Mouse (Mus musculus): ENCODE results near the gene Atg9b.
"Not testable (repeated sequence)": the region's sequence is repeated elsewhere in the genome, so short reads cannot be mapped to it uniquely, and the experiment has no call there.

Gene Atg9b

DNA sequence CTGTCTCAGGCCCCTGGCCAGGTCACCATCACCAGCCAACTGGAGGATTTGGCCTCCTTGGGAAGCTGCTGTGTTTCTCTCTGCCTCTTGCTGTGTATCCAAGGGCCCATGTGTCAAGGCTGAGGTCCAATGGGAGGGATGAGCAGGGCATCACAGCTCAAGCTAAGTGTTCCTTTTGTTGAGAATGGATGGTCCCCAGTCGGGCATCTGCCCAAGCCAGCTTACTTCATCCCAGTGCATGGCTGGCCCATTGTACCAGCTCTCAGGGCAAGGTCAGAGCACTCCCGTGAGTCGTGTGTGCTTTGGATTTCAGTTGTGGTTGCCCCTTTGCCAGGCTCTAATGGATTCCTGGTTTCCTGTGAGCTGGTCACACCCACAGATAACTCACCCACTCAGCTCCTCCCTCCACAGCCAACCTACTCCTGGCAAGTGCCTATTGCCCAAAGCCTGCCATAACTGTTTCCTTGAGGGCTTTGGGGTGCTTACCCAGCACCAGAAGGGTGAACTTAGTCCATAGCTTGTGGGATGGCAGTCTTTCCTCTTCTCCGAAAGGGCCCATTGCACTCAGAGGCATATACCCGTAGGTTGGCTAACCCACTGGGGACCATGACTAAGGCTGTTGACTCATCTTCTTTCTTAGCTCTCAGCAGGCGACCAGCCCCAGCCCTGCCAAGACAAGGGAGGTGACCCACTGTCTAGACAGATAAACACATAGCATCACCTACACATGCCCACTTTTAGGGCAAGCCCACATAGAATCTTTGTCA is 12.8 kb upstream of the Atg9b start:
- no peak for DNase-seq (ENCODE audit: low spot score)

- no peak for DNase-seq (ENCODE audit: low spot score)
Observed at GRCm38 (mm10) chr5:24401969-24402368, 10.0 kb upstream of the Atg9b start.

DNA sequence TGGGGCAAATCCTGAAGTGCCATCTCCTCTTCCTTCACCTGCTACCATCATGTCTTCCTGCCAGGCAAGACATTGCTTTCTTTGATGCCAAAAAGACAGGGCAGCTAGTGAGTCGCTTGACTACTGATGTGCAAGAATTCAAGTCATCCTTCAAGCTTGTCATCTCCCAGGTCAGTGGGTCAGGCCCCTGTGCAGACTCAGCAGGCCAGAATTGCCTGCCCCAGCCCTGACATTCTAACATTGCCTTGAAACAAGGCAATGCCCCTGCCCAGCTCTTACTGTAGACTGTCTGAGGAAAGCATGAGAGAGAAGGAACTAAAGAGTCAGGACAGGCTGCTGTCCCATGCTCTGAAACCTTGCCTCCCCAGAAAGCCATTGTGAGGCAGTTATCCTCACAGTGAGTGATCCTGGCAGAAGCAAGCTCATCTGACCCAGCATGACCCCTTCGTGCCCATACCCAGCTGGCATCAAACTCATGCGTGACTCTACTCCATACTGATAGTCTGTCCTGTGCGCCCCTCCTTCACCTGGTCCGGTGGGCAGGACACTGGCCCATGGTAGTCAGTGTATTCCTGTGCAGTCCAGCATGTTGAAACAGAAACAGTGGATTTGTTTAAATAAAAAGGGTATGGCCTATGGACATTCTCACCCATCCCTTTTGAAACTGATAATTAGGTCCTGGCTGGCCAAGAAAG is 9.1 kb upstream of the Atg9b start:
- DNase-seq (ENCODE audit: low spot score) = no peak

DNA sequence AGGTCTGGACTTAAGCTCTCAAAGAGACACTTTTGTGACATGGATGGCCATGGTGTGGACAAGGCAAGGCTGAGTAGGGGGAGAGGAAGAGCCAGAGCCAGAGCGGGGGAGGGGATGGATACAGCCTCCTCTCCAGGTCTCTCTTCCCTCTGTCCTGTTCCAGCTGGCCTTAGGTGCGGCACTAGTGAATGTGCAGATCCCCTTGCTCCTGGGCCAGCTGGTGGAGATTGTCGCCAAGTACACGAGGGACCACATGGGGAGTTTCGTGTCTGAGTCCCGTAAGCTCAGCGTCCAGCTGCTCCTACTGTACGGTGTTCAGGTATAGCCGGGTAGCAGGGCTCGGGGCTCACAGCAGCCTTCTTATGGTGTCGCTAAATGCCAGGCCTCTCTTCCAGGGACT is 8.4 kb upstream of the Atg9b start:
- DNase-seq (ENCODE audit: low spot score) = no peak

DNA sequence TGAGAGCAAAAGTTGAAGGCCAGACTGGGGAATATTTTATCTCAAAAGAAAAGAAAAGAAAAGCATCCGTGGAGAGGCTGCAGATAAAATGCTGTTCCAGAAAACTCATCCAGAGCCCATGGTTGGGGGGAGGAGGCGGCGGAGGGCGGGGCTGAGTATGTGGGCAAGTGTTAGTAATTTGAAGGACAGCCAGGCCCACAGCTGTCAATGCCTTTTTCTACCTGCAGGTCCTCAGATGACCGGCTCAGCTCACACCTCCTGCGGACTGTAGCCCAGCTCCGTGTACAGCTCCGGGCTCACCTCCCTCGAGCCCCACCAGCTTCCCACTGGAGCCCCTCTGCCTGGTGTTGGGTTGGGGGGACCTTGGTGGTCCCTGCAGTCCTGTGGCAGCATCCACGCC is 7.7 kb upstream of the Atg9b start:
- no peak for DNase-seq (ENCODE audit: low spot score)

DNA sequence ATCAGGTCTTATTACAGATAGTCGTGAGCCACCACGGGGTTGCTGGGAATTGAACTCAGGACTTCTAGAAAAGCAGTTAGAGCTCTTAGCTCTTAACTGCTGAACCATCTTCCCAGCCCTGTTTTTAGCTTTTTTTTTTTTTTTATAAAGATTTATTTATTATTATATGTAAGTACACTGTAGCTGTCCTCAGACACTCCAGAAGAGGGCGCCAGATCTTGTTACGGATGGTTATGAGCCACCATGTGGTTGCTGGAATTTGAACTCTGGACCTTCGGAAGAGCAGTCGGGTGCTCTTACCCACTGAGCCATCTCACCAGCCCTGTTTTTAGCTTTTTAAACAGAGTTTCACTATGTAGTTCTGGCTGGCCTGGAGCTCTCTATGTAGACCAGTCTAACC is 4.3 kb upstream of the Atg9b start:
- not testable (repeated sequence) for DNase-seq (ENCODE audit: low spot score)

- DNase-seq (ENCODE audit: low spot score) = peak; percentile 95
Observed at GRCm38 (mm10) chr5:24394165-24394894, 2.4 kb upstream of the Atg9b start.

GRCm38 (mm10) chr5:24393392-24393997 is 1.6 kb upstream of the Atg9b start, which contains the start of gene Abcb8:
Gene Abcb8 (plus strand): TSS chr5:24393663.
- peak; percentile 92 for DNase-seq (ENCODE audit: low spot score)

GRCm38 (mm10) chr5:24392724-24393123 is 781 bp upstream of the Atg9b start:
- no peak for DNase-seq (ENCODE audit: low spot score)

DNA sequence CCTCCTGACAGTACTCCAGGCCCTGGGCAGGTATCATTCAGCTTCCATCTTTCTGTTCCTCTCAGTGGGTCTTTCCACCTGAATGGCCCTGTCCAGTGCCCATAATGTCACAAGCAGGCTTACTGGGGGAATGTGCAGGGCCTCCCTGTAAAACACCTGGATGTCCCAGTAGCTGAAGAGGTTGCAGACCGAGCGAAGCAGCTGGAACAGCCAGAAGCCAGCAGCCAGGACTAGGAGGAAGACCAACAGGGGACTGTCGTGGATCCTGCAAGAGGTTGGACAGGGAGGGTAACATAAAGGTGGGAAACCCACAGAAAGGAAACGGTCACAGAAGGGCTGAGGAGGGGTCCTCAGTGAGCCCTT is 2.3 kb downstream of the Atg9b start:
- DNase-seq (ENCODE audit: low spot score) = no peak

DNA sequence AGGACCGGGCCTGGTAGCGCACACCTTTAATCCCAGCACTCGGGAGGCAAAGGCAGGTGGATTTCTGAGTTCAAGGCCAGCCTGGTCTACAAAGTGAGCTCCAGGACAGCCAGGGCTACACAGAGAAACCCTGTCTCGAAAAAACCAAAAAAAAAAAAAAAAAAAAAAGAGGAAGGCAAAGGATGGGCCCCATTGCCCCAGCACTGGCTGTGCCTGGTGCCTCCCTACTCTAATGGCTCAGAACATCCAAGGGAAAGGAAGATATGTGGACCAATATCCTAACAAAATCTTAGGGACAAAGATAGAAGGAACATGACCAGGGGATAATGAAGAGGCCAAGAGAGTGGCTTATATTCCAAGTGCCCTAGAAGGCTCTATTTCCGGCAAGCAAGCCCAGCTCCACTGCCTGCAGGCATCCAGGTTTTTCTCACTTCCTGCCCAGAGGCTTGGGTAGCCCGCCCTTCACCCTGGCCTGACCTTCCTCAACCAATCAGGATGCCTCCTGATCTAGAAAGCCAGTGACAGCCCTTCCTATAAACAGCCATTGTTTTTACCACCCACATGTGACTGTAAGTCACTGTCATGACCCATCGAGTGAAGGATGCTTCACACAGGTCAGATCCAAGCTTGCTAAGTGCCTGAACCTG is 2.8 kb downstream of the Atg9b start:
- no peak for DNase-seq (ENCODE audit: low spot score)

DNA sequence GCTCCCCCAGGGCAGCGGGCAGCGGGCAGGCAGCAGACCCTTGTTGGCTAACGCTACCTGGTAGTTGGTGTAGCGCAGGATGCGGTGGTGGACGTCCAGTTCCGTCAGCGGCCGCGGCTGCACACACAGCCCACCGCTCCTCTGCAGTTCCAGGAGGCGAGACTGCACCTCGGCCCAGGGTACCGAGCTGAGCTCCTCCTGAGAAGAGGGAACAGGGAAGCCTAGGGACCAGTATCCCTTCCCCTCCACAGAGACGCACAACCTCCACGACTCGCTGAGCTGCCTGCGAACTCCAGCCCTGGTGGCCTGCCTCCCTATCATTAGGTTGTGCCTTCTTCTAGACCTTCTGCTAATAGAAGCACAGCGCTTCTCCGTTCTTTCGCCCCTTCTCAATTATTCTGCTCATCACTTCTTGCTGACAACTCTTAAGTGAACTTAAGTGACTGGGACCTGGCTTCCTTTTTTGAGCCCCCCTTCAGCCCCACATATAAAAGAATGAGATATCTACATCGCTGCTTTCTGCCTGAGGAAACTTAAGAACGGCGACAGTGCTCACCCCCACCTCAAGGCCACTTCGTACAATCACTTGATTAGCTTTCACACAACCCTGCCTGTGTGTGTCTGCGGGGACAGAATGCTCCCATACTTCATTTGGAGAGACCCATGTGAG is 3.6 kb downstream of the Atg9b start:
- DNase-seq (ENCODE audit: low spot score) = no peak

GRCm38 (mm10) chr5:24387264-24388241 is 4.4 kb downstream of the Atg9b start:
- DNase-seq (ENCODE audit: low spot score) = peak; percentile 73

DNA sequence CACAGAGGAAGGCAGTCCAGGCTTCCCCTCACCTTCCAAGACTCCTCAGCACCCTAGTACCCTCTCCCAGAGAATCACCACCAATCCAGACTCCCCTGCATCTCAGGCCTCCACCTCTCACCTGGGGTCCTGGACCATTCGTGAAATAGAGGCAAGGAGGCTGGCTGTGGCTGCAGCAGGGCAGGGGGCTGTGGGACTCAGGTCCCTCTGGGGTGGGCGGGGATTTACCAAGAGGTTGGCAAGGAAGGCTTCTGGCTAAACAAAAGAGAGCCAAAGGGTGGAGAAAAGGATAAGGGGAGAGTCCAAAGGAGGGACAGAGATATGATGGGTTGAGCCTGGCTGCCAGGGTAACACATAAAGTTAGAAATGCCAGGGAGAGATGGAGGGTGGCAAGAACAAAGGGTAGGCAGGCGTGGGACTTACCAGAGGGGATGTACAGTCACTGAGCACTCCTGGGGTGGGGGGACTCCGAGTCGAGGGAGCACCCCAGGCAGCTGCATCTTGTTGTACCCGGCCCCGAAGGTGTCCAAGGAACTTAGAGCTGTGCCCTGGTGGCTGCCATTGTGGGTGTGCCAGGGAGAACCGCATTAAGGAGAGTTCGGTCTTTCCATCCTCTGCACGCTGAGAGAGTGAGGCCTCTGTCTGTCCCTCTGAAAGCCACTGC is 5.9 kb downstream of the Atg9b start:
- no peak for DNase-seq (ENCODE audit: low spot score)

- no peak for DNase-seq (ENCODE audit: low spot score)
Observed at GRCm38 (mm10) chr5:24385374-24385773, 6.6 kb downstream of the Atg9b start.

- DNase-seq (ENCODE audit: low spot score) = no peak
Observed at GRCm38 (mm10) chr5:24384407-24384806, 7.5 kb downstream of the Atg9b start.

- peak; percentile 96 for DNase-seq (ENCODE audit: low spot score)
Observed at GRCm38 (mm10) chr5:24383026-24383859, 8.7 kb downstream of the Atg9b start.

GRCm38 (mm10) chr5:24381988-24382387 is 10.0 kb downstream of the Atg9b start:
- DNase-seq (ENCODE audit: low spot score) = no peak

DNA sequence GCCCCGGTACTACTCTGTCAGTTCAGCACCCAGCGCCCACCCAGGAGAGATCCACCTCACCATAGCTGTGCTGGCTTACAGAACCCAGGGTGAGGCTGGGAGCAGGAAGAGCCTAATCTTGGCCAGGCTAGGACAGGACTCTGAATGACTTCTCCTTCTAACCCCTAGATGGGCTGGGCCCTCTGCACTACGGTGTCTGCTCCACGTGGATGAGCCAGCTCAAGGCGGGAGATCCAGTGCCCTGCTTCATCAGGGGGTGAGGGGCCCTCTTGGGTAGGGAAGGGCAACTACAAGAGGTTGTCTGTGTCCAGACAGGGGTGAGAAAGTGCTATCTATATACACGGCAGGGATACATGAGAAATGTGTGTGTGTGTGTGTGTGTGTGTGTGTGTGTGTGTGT is 10.5 kb downstream of the Atg9b start:
- DNase-seq (ENCODE audit: low spot score) = no peak

Data from testis, postnatal 10 days (tissue).